Mouse (Mus musculus) gastrocnemius, postnatal 10 days (tissue): ENCODE data around the gene Arl6ip4. TPM values are rescaled to one million over a fixed set of nuclear protein-coding genes. Genes with fewer than 3 reads are reported as not detected.
A peak's percentile ranks its signal among the peaks of the same experiment; 100 is the strongest.

Experiments used
- DNase-seq: peaks from one replicate; pipeline ENCODE4 v3.0.0; 2021; ENCODE audit warnings: mixed read lengths
- total RNA-seq, 2 experiments: library from RNA; stranded (reverse); gene quantifications; 2 replicates each; pipeline ENCODE4 v1.2.3; 2021

Arl6ip4 gene
- total RNA-seq, 2 experiments from 2014 or later, result 53.8 to 64.3 TPM

- no peak for DNase-seq
Measured at GRCm38 (mm10) chr5:124152734-124153133, 36.8 kb downstream of the Arl6ip4 start.

GRCm38 (mm10) chr5:124155943-124156342 lies 40.1 kb downstream of the Arl6ip4 start:
- DNase-seq, result no peak

- no peak for DNase-seq
Measured at GRCm38 (mm10) chr5:124158305-124158704, 42.4 kb downstream of the Arl6ip4 start.

GRCm38 (mm10) chr5:124159453-124159852 lies 43.6 kb downstream of the Arl6ip4 start:
- no peak for DNase-seq

GRCm38 (mm10) chr5:124161831-124162230 lies 45.9 kb downstream of the Arl6ip4 start:
- no peak for DNase-seq

GRCm38 (mm10) chr5:124162577-124162976 lies 46.7 kb downstream of the Arl6ip4 start:
- DNase-seq, result peak; percentile 63

GRCm38 (mm10) chr5:124163445-124163844 lies 47.6 kb downstream of the Arl6ip4 start:
- no peak for DNase-seq

GRCm38 (mm10) chr5:124165622-124166570 lies 50.0 kb downstream of the Arl6ip4 start:
- no peak for DNase-seq

- no peak for DNase-seq
Measured at GRCm38 (mm10) chr5:124166741-124167140, 50.9 kb downstream of the Arl6ip4 start.

- no peak for DNase-seq
Measured at GRCm38 (mm10) chr5:124167621-124168020, 51.7 kb downstream of the Arl6ip4 start.

Other genes starting within 250 kb of the Arl6ip4 start
- under 1 TPM; 0.54 to 0.84 TPM for gene Hcar1, start 236.1 kb upstream of the Arl6ip4 start, total RNA-seq
- 10 to 100 TPM; 60.9 to 61.0 TPM for gene Denr, start 208.9 kb upstream of the Arl6ip4 start, total RNA-seq
- under 1 TPM; 0.52 to 0.77 TPM for gene Gm43518, start 188.7 kb upstream of the Arl6ip4 start, total RNA-seq
- gene Ccdc62, start 185.4 kb upstream of the Arl6ip4 start, total RNA-seq, result 1 to 10 TPM; 2.3 to 3.6 TPM
- 1 to 10 TPM; 8.2 to 9.0 TPM for gene Hip1r, start 142.5 kb upstream of the Arl6ip4 start, total RNA-seq
- 10 to 100 TPM; 11.9 to 13.4 TPM for gene Vps37b, start 83.8 kb upstream of the Arl6ip4 start, total RNA-seq
- 1 to 10 TPM; 4.2 to 4.4 TPM for gene Abcb9, start 20.3 kb upstream of the Arl6ip4 start, total RNA-seq
- gene Ogfod2, start 3.8 kb upstream of the Arl6ip4 start, total RNA-seq, result 1 to 10 TPM; 7.2 to 8.8 TPM
- 10 to 100 TPM; 20.8 to 25.4 TPM for gene Pitpnm2, start 133.7 kb downstream of the Arl6ip4 start, total RNA-seq
- gene Mphosph9, start 211.9 kb downstream of the Arl6ip4 start, total RNA-seq, result 1 to 10 TPM; 4.8 to 6.1 TPM
- 1 to 10 TPM; 7.3 to 9.5 TPM for gene 2810006K23Rik, start 212.0 kb downstream of the Arl6ip4 start, total RNA-seq
- 100 to 1,000 TPM; 165 to 169 TPM for gene Cdk2ap1, start 247.0 kb downstream of the Arl6ip4 start, total RNA-seq